Mouse (Mus musculus) forebrain, embryonic 13.5 days (tissue): ENCODE results near the gene Slc25a43. TPM values are rescaled to one million over a fixed set of nuclear protein-coding genes. Genes with fewer than 3 reads are reported as not detected.

Experiments used
- ATAC-seq: fragments of 200-750 bp; cut with Nextera tagmentation; 2 replicates; pipeline ENCODE4 v1.8.0; 2017
- H3K27ac ChIP-seq: fragments of 300-500 bp; sonication (generic); 2 replicates; pipeline ENCODE4 v1.5.1; 2015; ENCODE audit warnings: inconsistent platforms, mild to moderate bottlenecking, moderate library complexity
- H3K27me3 ChIP-seq: fragments of 300-500 bp; sonication (generic); 2 replicates; pipeline ENCODE4 v1.6.1; 2015; ENCODE audit warnings: mild to moderate bottlenecking, inconsistent platforms
- H3K36me3 ChIP-seq: fragments of 300-500 bp; sonication (generic); 2 replicates; pipeline ENCODE4 v1.6.1; 2015; ENCODE audit warnings: mild to moderate bottlenecking, inconsistent platforms; ENCODE audit not compliant: poor library complexity, severe bottlenecking
- H3K4me1 ChIP-seq: fragments of 300-500 bp; sonication (generic); 2 replicates; pipeline ENCODE4 v1.6.1; 2015; ENCODE audit warnings: inconsistent platforms
- H3K4me2 ChIP-seq: fragments of 300-500 bp; sonication (generic); 2 replicates; pipeline ENCODE4 v1.6.1; 2015; ENCODE audit warnings: inconsistent platforms, mild to moderate bottlenecking, moderate library complexity
- H3K4me3 ChIP-seq: fragments of 300-500 bp; sonication (generic); 2 replicates; pipeline ENCODE4 v1.5.1; 2015; ENCODE audit warnings: mild to moderate bottlenecking, inconsistent platforms
- H3K9ac ChIP-seq: fragments of 300-500 bp; sonication (generic); 2 replicates; pipeline ENCODE4 v1.6.1; 2015; ENCODE audit warnings: mild to moderate bottlenecking, inconsistent platforms
- H3K9me3 ChIP-seq: fragments of 300-500 bp; sonication (generic); replicated peaks from 2 replicates; pipeline ENCODE4 v1.6.1; 2016; ENCODE audit warnings: inconsistent platforms
- WGBS: fragments of 180-500 bp; shearing (Covaris S2); methylation state at CpG from one replicate; pipeline ENCODE4 v1.1.7; 2015; 5-methylcytosine and 5-hydroxymethylcytosine counted together
- polyA plus RNA-seq: library from polyadenylated mRNA; unstranded; fragments of >200 nt; fragmentation: Nextera tagmentation; extraction: Ambion mirVana; gene quantifications from 2 replicates; pipeline ENCODE4 v1.2.1, GENCODE M21; 2015

Slc25a43 gene
- polyA plus RNA-seq, result 0.58 and 0.68 TPM in 2 replicates

DNA sequence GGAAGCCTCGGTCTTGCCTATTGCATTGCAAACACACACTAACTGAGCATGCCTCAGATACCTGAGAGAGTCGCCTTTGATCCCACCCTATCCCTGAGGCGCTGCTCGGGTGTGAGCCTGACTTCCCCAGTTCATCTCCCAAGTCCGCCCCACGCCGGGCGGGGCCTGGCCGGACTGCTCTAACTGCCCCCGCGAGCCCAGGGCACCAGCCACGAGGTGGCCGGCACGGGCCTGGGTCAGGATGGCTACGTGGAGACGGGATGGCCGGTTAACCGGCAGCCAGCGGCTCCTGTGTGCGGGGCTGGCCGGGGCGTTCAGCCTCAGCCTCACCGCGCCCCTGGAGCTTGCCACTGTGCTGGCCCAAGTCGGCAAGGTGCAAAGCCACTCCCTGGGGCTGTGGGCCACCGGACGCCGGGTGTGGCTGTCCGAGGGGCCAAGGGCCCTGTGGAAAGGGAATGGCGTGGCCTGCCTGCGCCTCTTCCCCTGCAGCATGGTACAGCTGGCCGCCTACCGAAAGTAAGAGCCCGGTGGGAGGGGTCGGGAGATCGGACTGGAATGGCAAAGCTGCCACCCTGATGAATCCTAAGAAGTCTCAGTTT, at the start of gene Slc25a43:
TSS of gene Slc25a43 (plus strand) at position 157 of the 599 bp plus-strand sequence.
- Histone ChIP-seq H3K27ac (no peak within 1 kb of the TSS), H3K27me3 (no peaks in the 10 kb centered on the region), H3K4me3 (peak within 1 kb of the TSS; percentile 39), H3K9ac (peak within 1 kb of the TSS; percentile 63), H3K36me3 (no peaks in the 10 kb centered on the region), H3K9me3 (no peaks in the 10 kb centered on the region), H3K4me2 (peak within 1 kb of the TSS; percentile 70), H3K4me1 (0 out of 2 replicates have a peak, but pooled peaks cover 5% of the 10 kb centered on the region)
- 22% methylated on average over 24 of the region's 36 CpGs for WGBS
- peak; percentile 53 for ATAC-seq

- no peaks in the 10 kb centered on the region for H3K27me3 ChIP-seq
- H3K9me3 ChIP-seq, result no peaks in the 10 kb centered on the region
- H3K36me3 ChIP-seq, result no peaks in the 10 kb centered on the region
- H3K9ac ChIP-seq, result no peak overlapping the region
- H3K27ac ChIP-seq, result no peak overlapping the region
- H3K4me2 ChIP-seq, result no peak overlapping the region
- no peak overlapping the region for H3K4me3 ChIP-seq
- 0 out of 2 replicates have a peak, but pooled peaks cover 5% of the 10 kb centered on the region for H3K4me1 ChIP-seq
- WGBS, result 89% methylated on average over 13 of the region's 13 CpGs
- ATAC-seq, result no peak
Observed at GRCm38 (mm10) chrX:36740124-36740951, 3.1 kb upstream of the Slc25a43 start.

DNA sequence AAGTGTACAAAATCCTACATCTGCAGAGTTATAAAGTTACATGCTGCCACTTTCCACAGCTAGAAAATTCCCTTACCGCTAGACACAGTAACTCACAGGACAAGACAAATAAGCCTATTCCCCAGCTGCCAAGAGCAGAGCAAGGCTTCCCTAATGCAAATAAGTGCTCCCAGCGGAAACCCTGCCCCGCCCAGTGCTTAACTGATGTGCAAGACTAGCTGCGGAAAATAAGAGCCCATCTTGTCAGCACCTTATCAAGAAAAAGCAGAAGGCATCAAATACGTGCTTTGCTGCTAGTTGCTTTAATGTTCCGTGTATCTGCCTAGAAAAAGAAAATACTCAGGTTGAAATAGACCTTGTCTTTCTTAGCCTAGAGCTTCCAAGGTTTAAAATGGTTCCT, 2.2 kb upstream of the Slc25a43 start:
- 40% methylated on average over 6 of the region's 6 CpGs for WGBS
- no peak overlapping the region for H3K4me3 ChIP-seq
- H3K27ac ChIP-seq, result no peak overlapping the region
- H3K4me1 ChIP-seq, result 0 out of 2 replicates have a peak, but pooled peaks cover 5% of the 10 kb centered on the region
- no peak overlapping the region for H3K9ac ChIP-seq
- no peak overlapping the region for H3K4me2 ChIP-seq
- no peak for ATAC-seq
- no peaks in the 10 kb centered on the region for H3K36me3 ChIP-seq
- no peaks in the 10 kb centered on the region for H3K9me3 ChIP-seq
- no peaks in the 10 kb centered on the region for H3K27me3 ChIP-seq

DNA sequence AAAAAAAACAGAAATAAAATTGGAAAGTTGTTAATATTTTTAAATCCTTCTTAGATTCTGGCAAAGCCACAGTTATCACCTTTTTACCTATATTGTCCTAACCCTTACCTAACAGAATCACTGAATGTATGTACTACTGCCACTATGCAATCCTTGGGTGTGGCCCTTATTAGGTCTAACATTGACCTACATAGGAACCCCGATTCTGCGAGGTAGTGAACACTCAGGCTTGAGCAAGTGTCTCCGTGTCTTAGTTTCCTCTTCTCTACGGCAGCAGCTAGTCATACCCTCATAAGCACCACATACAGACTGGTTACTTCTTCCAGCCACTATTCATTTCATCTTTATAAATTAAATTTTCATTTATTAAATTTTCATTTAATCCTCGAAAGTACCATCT, 715 bp upstream of the Slc25a43 start:
- Histone ChIP-seq H3K9me3 (no peaks in the 10 kb centered on the region), H3K4me3 (no peak overlapping the region), H3K27me3 (no peaks in the 10 kb centered on the region), H3K9ac (no peak overlapping the region), H3K4me2 (no peak overlapping the region), H3K4me1 (0 out of 2 replicates have a peak, but pooled peaks cover 5% of the 10 kb centered on the region), H3K36me3 (no peaks in the 10 kb centered on the region), H3K27ac (no peak overlapping the region)
- ATAC-seq, result no peak
- WGBS, result 90% methylated on average over 5 of the region's 5 CpGs

DNA sequence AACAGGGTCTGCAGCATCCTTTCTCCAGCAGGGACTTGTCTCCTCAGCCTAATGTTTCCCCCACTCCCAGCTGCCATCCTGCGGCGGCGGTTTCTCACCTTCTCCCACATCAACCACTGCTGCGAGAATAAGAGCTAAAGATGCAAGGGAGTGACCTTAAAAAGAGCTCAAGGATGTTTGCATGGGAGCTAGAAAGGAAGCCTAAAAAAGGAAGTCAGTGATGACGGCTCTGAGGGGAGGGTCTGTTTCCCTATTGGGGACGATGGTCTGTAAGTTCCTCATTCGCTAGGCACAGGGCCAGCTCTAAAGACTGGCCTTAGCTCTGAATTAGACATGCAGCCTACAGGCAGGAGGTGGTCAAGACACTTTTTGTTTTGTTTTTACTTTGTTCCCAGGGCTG, 1.3 kb downstream of the Slc25a43 start:
- 69% methylated on average over 7 of the region's 7 CpGs for WGBS
- Histone ChIP-seq H3K4me2 (no peak overlapping the region), H3K27ac (no peak overlapping the region), H3K9ac (no peak overlapping the region), H3K27me3 (no peaks in the 10 kb centered on the region), H3K36me3 (no peaks in the 10 kb centered on the region), H3K4me1 (0 out of 2 replicates have a peak, but pooled peaks cover 5% of the 10 kb centered on the region), H3K9me3 (no peaks in the 10 kb centered on the region), H3K4me3 (no peak overlapping the region)
- no peak for ATAC-seq

GRCm38 (mm10) chrX:36745333-36745732, 1.9 kb downstream of the Slc25a43 start:
- 95% methylated on average over 6 of the region's 7 CpGs for WGBS
- Histone ChIP-seq H3K36me3 (no peaks in the 10 kb centered on the region), H3K27ac (no peak overlapping the region), H3K9me3 (no peaks in the 10 kb centered on the region), H3K4me3 (no peak overlapping the region), H3K4me1 (0 out of 2 replicates have a peak, but pooled peaks cover 5% of the 10 kb centered on the region), H3K9ac (no peak overlapping the region), H3K27me3 (no peaks in the 10 kb centered on the region), H3K4me2 (no peak overlapping the region)
- no peak for ATAC-seq

DNA sequence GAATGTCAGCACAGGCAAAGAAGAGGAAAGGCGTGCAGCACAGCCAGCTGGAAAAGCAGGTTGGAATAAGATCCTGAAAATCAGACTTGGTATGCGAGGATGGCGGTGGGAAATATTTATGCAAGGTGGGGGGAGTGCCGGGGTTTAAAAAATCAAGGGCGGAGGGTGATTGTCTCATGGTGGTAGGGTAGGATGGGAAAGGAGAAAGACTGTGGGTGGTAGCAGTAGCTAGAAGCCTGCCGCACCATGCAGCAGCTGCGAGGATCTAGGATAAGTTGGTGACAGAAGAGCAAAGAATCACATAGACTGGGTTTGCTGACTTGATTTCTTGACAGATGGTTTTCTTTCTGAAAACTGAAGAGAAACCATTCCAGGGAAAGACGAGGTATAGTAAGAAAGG, 3.3 kb downstream of the Slc25a43 start:
- Histone ChIP-seq H3K4me3 (no peak overlapping the region), H3K9me3 (no peaks in the 10 kb centered on the region), H3K27me3 (no peaks in the 10 kb centered on the region), H3K9ac (no peak overlapping the region), H3K4me2 (no peak overlapping the region), H3K36me3 (no peaks in the 10 kb centered on the region), H3K4me1 (0 out of 2 replicates have a peak, but pooled peaks cover 5% of the 10 kb centered on the region), H3K27ac (no peak overlapping the region)
- no peak for ATAC-seq
- WGBS, result 85% methylated on average over 8 of the region's 8 CpGs

DNA sequence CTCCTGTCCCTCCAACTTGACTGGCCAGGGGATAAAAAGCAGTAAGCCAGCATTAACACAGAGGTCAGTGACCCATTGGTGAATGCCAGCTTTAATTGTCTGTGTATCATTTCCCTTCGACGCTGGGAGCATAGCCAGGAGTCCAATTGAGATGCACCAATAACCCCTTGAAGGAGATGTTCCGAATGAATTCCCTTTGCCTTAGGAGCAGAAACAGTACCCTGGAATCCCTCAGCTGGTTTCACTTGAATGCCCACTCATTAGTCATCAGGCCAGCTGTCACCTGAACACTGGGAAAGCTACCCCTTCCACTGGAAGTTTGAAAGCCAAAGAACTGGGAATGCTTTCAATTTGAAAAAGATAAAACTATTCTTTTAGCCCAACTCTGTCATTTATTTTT, 5.1 kb downstream of the Slc25a43 start:
- Histone ChIP-seq H3K4me3 (no peak overlapping the region), H3K4me1 (0 out of 2 replicates have a peak, but pooled peaks cover 5% of the 10 kb centered on the region), H3K9ac (no peak overlapping the region), H3K9me3 (no peaks in the 10 kb centered on the region), H3K36me3 (no peaks in the 10 kb centered on the region), H3K27me3 (no peaks in the 10 kb centered on the region), H3K4me2 (no peak overlapping the region), H3K27ac (no peak overlapping the region)
- ATAC-seq, result no peak
- WGBS, result 45% methylated on average over 3 of the region's 3 CpGs

DNA sequence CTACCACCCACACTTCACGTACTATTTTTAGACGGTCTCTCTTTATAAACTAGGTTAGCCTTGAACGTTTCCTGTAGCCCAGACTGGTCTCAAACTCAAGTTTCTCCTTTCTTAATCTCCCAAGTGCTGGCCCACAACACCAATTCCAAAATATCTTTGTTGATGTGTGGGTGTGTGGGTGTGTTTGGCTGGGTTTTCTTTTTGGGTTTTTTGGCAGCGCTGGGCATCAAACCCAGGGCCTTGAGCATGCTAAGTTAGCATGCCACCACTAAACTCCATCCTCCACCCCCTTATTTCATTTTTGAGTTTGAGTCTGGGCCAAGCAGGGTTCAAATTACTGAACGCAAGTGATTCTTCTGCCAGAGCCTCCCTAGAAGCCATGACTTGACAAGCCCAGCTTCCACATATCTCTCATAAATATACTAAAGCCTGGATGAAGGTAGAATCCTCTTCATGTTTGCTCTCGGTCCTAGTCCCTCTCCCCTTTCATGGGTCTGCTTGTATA, 5.9 kb downstream of the Slc25a43 start:
- no peak overlapping the region for H3K9ac ChIP-seq
- no peak overlapping the region for H3K27ac ChIP-seq
- 83% methylated on average over 6 of the region's 6 CpGs for WGBS
- no peak overlapping the region for H3K4me2 ChIP-seq
- ATAC-seq, result no peak
- H3K9me3 ChIP-seq, result no peaks in the 10 kb centered on the region
- no peak overlapping the region for H3K4me3 ChIP-seq
- H3K4me1 ChIP-seq, result no peaks in the 10 kb centered on the region
- no peaks in the 10 kb centered on the region for H3K27me3 ChIP-seq
- no peaks in the 10 kb centered on the region for H3K36me3 ChIP-seq

- Histone ChIP-seq H3K27me3 (no peaks in the 10 kb centered on the region), H3K4me1 (no peaks in the 10 kb centered on the region), H3K4me3 (no peak overlapping the region), H3K27ac (no peak overlapping the region), H3K36me3 (no peaks in the 10 kb centered on the region), H3K9ac (no peak overlapping the region), H3K4me2 (no peak overlapping the region), H3K9me3 (no peaks in the 10 kb centered on the region)
- no peak for ATAC-seq
- WGBS, result 83% methylated on average over 1 of the region's 1 CpGs
Observed at GRCm38 (mm10) chrX:36750591-36750990, 7.1 kb downstream of the Slc25a43 start.

GRCm38 (mm10) chrX:36752586-36752985, 9.1 kb downstream of the Slc25a43 start:
- Histone ChIP-seq H3K4me2 (no peak overlapping the region), H3K27ac (no peak overlapping the region), H3K4me3 (no peak overlapping the region), H3K4me1 (no peaks in the 10 kb centered on the region), H3K9ac (no peak overlapping the region), H3K9me3 (no peaks in the 10 kb centered on the region), H3K36me3 (no peaks in the 10 kb centered on the region), H3K27me3 (no peaks in the 10 kb centered on the region)
- 93% methylated on average over 3 of the region's 3 CpGs for WGBS
- ATAC-seq, result no peak

- H3K9ac ChIP-seq, result no peak overlapping the region
- WGBS, result 66% methylated on average over 7 of the region's 7 CpGs
- no peaks in the 10 kb centered on the region for H3K27me3 ChIP-seq
- ATAC-seq, result no peak
- H3K36me3 ChIP-seq, result no peaks in the 10 kb centered on the region
- no peak overlapping the region for H3K4me3 ChIP-seq
- H3K4me2 ChIP-seq, result no peak overlapping the region
- H3K9me3 ChIP-seq, result no peaks in the 10 kb centered on the region
- no peak overlapping the region for H3K27ac ChIP-seq
- H3K4me1 ChIP-seq, result peaks cover 7% of the 10 kb centered on the region
Observed at GRCm38 (mm10) chrX:36757796-36758472, 14.5 kb downstream of the Slc25a43 start.
